Mouse (Mus musculus): ENCODE data around the gene Dao. TPM values are rescaled to one million over a fixed set of nuclear protein-coding genes. Genes with fewer than 3 reads are reported as not detected.

Dao gene
- polyA plus RNA-seq, 1 experiment from 2014 or later, result not detected

GRCm38 (mm10) chr5:114065161-114065560, 61.7 kb downstream of the Dao start, which contains the start of gene Usp30:
TSS of gene Usp30 (plus strand) at chr5:114065461.
- H3K36me3 ChIP-seq (ENCODE audit: control insufficient read depth, insufficient read depth, low read length), result peaks cover 10% of the 10 kb centered on the region; the same call in 1 of the 2 replicates
- WGBS, result 98% methylated on average over 6 of the region's 6 CpGs
- ATAC-seq (ENCODE audit: low read depth), result no peak

GRCm38 (mm10) chr5:114066601-114067000, 63.1 kb downstream of the Dao start:
- H3K9me3 ChIP-seq (ENCODE audit: control insufficient read depth, low read length), result no peaks in the 10 kb centered on the region
- no peak for ATAC-seq (ENCODE audit: low read depth)
- WGBS, result 56% methylated on average over 6 of the region's 6 CpGs
- H3K4me2 ChIP-seq (ENCODE audit: low read depth, low read length), result no peak overlapping the region
- H3K36me3 ChIP-seq (ENCODE audit: control insufficient read depth, insufficient read depth, low read length), result peaks cover 10% of the 10 kb centered on the region; the same call in 1 of the 2 replicates
- H3K27ac ChIP-seq (ENCODE audit: low read depth, low read length), result no peak overlapping the region
- H3K9ac ChIP-seq (replicated peaks; ENCODE audit: low read depth, low read length), result no peak overlapping the region
- no peaks in the 10 kb centered on the region for H3K27me3 ChIP-seq (ENCODE audit: control insufficient read depth, insufficient read depth, low read length)
- H3K4me1 ChIP-seq (ENCODE audit: control insufficient read depth, insufficient read depth, low read length), result no peaks in the 10 kb centered on the region
- H3K4me3 ChIP-seq (ENCODE audit: low read depth, low read length), result no peak overlapping the region

More at GRCm38 (mm10) chr5:114065161-114065560, 61.7 kb downstream of the Dao start, which contains the start of gene Usp30:
- H3K9me3 ChIP-seq (ENCODE audit: control insufficient read depth, low read length), result no peaks in the 10 kb centered on the region
- no peak within 1 kb of the TSS for H3K4me3 ChIP-seq (ENCODE audit: low read depth, low read length)
- H3K9ac ChIP-seq (replicated peaks; ENCODE audit: low read depth, low read length), result no peak within 1 kb of the TSS
- H3K27ac ChIP-seq (ENCODE audit: low read depth, low read length), result no peak within 1 kb of the TSS
- H3K27me3 ChIP-seq (ENCODE audit: control insufficient read depth, insufficient read depth, low read length), result no peaks in the 10 kb centered on the region
- H3K4me2 ChIP-seq (ENCODE audit: low read depth, low read length), result no peak within 1 kb of the TSS
- no peaks in the 10 kb centered on the region for H3K4me1 ChIP-seq (ENCODE audit: control insufficient read depth, insufficient read depth, low read length)

DNA sequence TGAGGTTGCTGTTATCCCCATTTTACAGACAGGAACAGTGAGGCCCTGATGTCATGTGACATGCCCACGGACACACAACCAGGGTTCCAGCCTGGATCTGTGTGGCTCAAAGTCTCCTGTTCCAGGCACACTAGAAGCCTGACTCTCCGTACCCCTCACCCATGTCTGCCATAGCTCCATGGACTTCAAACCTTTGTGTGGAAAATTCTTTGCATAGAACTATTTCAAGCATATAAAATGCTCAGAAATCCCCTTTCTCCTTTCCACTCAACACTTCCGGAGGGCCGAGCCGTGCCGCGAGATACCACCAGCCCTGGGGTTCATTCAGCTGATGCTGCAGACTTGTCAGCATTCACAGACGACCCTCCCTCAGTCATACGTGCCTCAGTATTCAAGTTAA, 64.0 kb downstream of the Dao start:
- WGBS, result 88% methylated on average over 9 of the region's 9 CpGs
- no peak for ATAC-seq (ENCODE audit: low read depth)
- Histone ChIP-seq H3K36me3 (ENCODE audit: control insufficient read depth, insufficient read depth, low read length) (peaks cover 9% of the 10 kb centered on the region; the same call in 1 of the 2 replicates), H3K27ac (ENCODE audit: low read depth, low read length) (no peak overlapping the region), H3K4me2 (ENCODE audit: low read depth, low read length) (no peak overlapping the region), H3K27me3 (ENCODE audit: control insufficient read depth, insufficient read depth, low read length) (no peaks in the 10 kb centered on the region), H3K4me1 (ENCODE audit: control insufficient read depth, insufficient read depth, low read length) (no peaks in the 10 kb centered on the region), H3K4me3 (ENCODE audit: low read depth, low read length) (no peak overlapping the region), H3K9me3 (ENCODE audit: control insufficient read depth, low read length) (no peaks in the 10 kb centered on the region), H3K9ac (replicated peaks; ENCODE audit: low read depth, low read length) (no peak overlapping the region)

DNA sequence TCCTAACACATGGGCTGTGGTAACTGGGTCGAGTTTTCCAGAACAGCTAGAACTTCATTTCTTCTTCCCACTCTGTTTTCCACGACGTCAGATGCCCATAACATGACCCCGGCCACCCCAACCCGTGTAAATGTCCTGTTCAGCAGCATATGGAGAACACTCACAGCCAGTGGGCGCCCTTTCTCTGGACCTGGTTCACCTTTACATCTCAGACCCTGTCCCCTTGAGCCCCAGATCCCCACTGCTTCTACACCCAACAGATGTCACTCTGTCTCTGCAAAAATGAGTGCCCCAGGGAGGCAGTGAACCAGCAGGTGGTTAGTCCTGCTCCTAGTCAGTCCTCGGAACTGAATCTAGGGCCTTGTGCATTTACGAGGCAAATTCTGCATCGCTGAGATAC, 64.5 kb downstream of the Dao start:
- ATAC-seq (ENCODE audit: low read depth), result no peak
- Histone ChIP-seq H3K4me2 (ENCODE audit: low read depth, low read length) (no peak overlapping the region), H3K4me3 (ENCODE audit: low read depth, low read length) (no peak overlapping the region), H3K9me3 (ENCODE audit: control insufficient read depth, low read length) (no peaks in the 10 kb centered on the region), H3K27ac (ENCODE audit: low read depth, low read length) (no peak overlapping the region), H3K27me3 (ENCODE audit: control insufficient read depth, insufficient read depth, low read length) (no peaks in the 10 kb centered on the region), H3K9ac (replicated peaks; ENCODE audit: low read depth, low read length) (no peak overlapping the region), H3K36me3 (ENCODE audit: control insufficient read depth, insufficient read depth, low read length) (peaks cover 6% of the 10 kb centered on the region; the same call in 1 of the 2 replicates), H3K4me1 (ENCODE audit: control insufficient read depth, insufficient read depth, low read length) (no peaks in the 10 kb centered on the region)
- WGBS, result 78% methylated on average over 9 of the region's 9 CpGs

GRCm38 (mm10) chr5:114070858-114071257, 67.4 kb downstream of the Dao start:
- no peaks in the 10 kb centered on the region for H3K9me3 ChIP-seq (ENCODE audit: control insufficient read depth, low read length)
- 95% methylated on average over 4 of the region's 4 CpGs for WGBS
- no peak overlapping the region for H3K9ac ChIP-seq (replicated peaks; ENCODE audit: low read depth, low read length)
- H3K4me2 ChIP-seq (ENCODE audit: low read depth, low read length), result no peak overlapping the region
- ATAC-seq (ENCODE audit: low read depth), result no peak
- H3K27me3 ChIP-seq (ENCODE audit: control insufficient read depth, insufficient read depth, low read length), result no peaks in the 10 kb centered on the region
- no peak overlapping the region for H3K4me3 ChIP-seq (ENCODE audit: low read depth, low read length)
- no peaks in the 10 kb centered on the region for H3K4me1 ChIP-seq (ENCODE audit: control insufficient read depth, insufficient read depth, low read length)
- no peaks in the 10 kb centered on the region for H3K36me3 ChIP-seq (ENCODE audit: control insufficient read depth, insufficient read depth, low read length)
- H3K27ac ChIP-seq (ENCODE audit: low read depth, low read length), result no peak overlapping the region

- H3K27me3 ChIP-seq (ENCODE audit: control insufficient read depth, insufficient read depth, low read length), result no peaks in the 10 kb centered on the region
- no peak overlapping the region for H3K4me3 ChIP-seq (ENCODE audit: low read depth, low read length)
- H3K36me3 ChIP-seq (ENCODE audit: control insufficient read depth, insufficient read depth, low read length), result no peaks in the 10 kb centered on the region
- 38% methylated on average over 2 of the region's 2 CpGs for WGBS
- H3K27ac ChIP-seq (ENCODE audit: low read depth, low read length), result no peak overlapping the region
- no peaks in the 10 kb centered on the region for H3K4me1 ChIP-seq (ENCODE audit: control insufficient read depth, insufficient read depth, low read length)
- no peak overlapping the region for H3K4me2 ChIP-seq (ENCODE audit: low read depth, low read length)
- ATAC-seq (ENCODE audit: low read depth), result no peak
- H3K9ac ChIP-seq (replicated peaks; ENCODE audit: low read depth, low read length), result no peak overlapping the region
- no peaks in the 10 kb centered on the region for H3K9me3 ChIP-seq (ENCODE audit: control insufficient read depth, low read length)
These were observed 68.8 kb downstream of the Dao start for GRCm38 (mm10) chr5:114072262-114072661.

Other genes with a start within 250 kb of the Dao start
- gene Sart3, start 231.2 kb upstream of the Dao start, polyA plus RNA-seq (2014; fragmentation: Nextera tagmentation; extraction: Ambion mirVana), result 33.7 and 37.1 TPM in 2 replicates
- 79.5 and 91.3 TPM in 2 replicates for gene Iscu, start 231.0 kb upstream of the Dao start, polyA plus RNA-seq (2014; fragmentation: Nextera tagmentation; extraction: Ambion mirVana)
- 0.99 and 5.2 TPM in 2 replicates for gene Tmem119, start 203.2 kb upstream of the Dao start, polyA plus RNA-seq (2014; fragmentation: Nextera tagmentation; extraction: Ambion mirVana)
- gene Selplg, start 171.1 kb upstream of the Dao start, polyA plus RNA-seq (2014; fragmentation: Nextera tagmentation; extraction: Ambion mirVana), result 1.8 and 2.5 TPM in 2 replicates
- 148 and 188 TPM in 2 replicates for gene Coro1c, start 94.9 kb upstream of the Dao start, polyA plus RNA-seq (2014; fragmentation: Nextera tagmentation; extraction: Ambion mirVana)
- gene Ssh1, start 9.8 kb upstream of the Dao start, polyA plus RNA-seq (2014; fragmentation: Nextera tagmentation; extraction: Ambion mirVana), result 19.2 and 20.9 TPM in 2 replicates
- 16.9 and 17.6 TPM in 2 replicates for gene Usp30, start 61.8 kb downstream of the Dao start, polyA plus RNA-seq (2014; fragmentation: Nextera tagmentation; extraction: Ambion mirVana)
- gene Svop, start 87.9 kb downstream of the Dao start, polyA plus RNA-seq (2014; fragmentation: Nextera tagmentation; extraction: Ambion mirVana), result 80.0 and 80.3 TPM in 2 replicates
- 8.2 TPM in 2 replicates for gene Alkbh2, start 124.5 kb downstream of the Dao start, polyA plus RNA-seq (2014; fragmentation: Nextera tagmentation; extraction: Ambion mirVana)
- gene Ung, start 126.7 kb downstream of the Dao start, polyA plus RNA-seq (2014; fragmentation: Nextera tagmentation; extraction: Ambion mirVana), result 4.1 and 4.8 TPM in 2 replicates
- 3.2 and 4.8 TPM in 2 replicates for gene Acacb, start 142.8 kb downstream of the Dao start, polyA plus RNA-seq (2014; fragmentation: Nextera tagmentation; extraction: Ambion mirVana)